Mouse (Mus musculus): ENCODE results near the gene Tex16. TPM values are rescaled to one million over a fixed set of nuclear protein-coding genes. Genes with fewer than 3 reads are reported as not detected.

Gene Tex16
- polyA plus RNA-seq (2012; ENCODE audit: insufficient read depth, low replicate concordance): not detected in 2 replicates

- H3K36me3 ChIP-seq (replicated peaks; ENCODE audit: low read length): no peaks in the 10 kb centered on the region
- no peak within 1 kb of the TSS for H3K4me3 ChIP-seq (replicated peaks)
- H3K9me3 ChIP-seq: no peaks in the 10 kb centered on the region
- H3K4me1 ChIP-seq: no peaks in the 10 kb centered on the region
- H3K27me3 ChIP-seq (replicated peaks): no peaks in the 10 kb centered on the region
- TF ChIP-seq GATA1 (IDR thresholded peaks at IDR 0.05; ENCODE audit: borderline replicate concordance, low read length) (no peak), FLI1 (IDR thresholded peaks at IDR 0.05; ENCODE audit: low read length) (no peak)
Observed at GRCm38 (mm10) chrX:112010707-112011106, at the start of gene Tex16. Gene Tex16 (plus strand): TSS chrX:112011007.

GRCm38 (mm10) chrX:111999661-112000060 lies 11.1 kb upstream of the Tex16 start:
- no peak for TF ChIP-seq GATA1 (IDR thresholded peaks at IDR 0.05; ENCODE audit: borderline replicate concordance, low read length)
- TF ChIP-seq FLI1 (IDR thresholded peaks at IDR 0.05; ENCODE audit: low read length): no peak
- H3K27me3 ChIP-seq (replicated peaks): no peaks in the 10 kb centered on the region
- no peaks in the 10 kb centered on the region for H3K9me3 ChIP-seq
- H3K4me1 ChIP-seq: no peaks in the 10 kb centered on the region
- no peaks in the 10 kb centered on the region for H3K36me3 ChIP-seq (replicated peaks; ENCODE audit: low read length)
- H3K4me3 ChIP-seq (replicated peaks): no peak overlapping the region

Other genes with a start within 250 kb of the Tex16 start
- gene Gm45194, start 119.6 kb upstream of the Tex16 start, polyA plus RNA-seq (2012; ENCODE audit: insufficient read depth, low replicate concordance): not detected in 2 replicates
- not detected in 2 replicates for gene 4933403O08Rik, start 228.0 kb downstream of the Tex16 start, polyA plus RNA-seq (2012; ENCODE audit: insufficient read depth, low replicate concordance)